Mouse (Mus musculus) R1 (cell line): ENCODE measurements around the gene Med12.

Experiments
- DNase-seq: peaks from one replicate; pipeline ENCODE4 v3.0.0-alpha.2; 2018; ENCODE audit warnings: low read depth, low spot score

Gene Med12

DNA sequence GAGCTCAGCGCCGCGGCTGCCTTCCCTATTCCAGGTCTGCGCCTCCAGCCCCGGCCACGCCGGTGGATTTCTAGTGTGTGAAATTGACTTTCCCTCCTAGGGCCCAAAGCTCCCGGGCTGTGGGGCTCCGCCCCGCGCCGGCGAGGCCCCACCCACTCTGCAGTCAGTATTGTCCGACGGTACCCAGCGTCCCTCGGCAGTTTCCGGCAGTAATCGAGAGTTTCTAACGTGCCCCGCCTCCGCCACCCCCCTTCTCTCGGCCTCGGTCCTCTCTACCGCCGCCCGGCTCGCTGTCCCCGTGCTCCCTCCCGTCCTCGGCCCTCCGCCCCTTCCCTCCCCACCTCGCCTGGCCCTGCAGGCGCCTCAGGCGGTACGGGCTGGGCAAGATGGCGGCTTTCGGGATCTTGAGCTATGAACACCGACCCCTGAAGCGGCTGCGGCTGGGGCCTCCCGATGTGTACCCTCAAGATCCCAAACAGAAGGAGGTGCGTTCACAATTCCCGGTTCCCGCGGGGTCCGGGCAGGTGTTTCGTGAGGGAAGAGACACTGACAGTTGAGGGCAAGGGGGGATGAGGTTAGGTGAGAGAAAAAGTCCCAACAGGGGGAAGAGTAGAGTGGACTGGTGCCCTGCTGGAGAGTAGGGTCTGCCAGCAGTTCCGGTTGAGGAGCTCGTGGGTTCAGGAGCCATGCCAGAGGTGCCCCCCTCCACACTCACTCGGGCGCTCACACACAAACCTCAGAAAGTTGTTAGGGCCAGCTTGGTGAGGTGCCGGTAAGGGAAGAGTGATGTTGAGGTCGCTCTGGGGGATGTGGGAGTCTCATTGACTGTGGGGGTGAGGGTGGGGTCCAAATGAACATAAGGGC lies at the start of gene Med12:
Gene Med12, plus strand, starts transcription at position 156 of the 864 bp plus-strand sequence.
- peak; percentile 86 for DNase-seq

- DNase-seq: peak; percentile 91
Observed at GRCm38 (mm10) chrX:101245011-101245410, 28.8 kb upstream of the Med12 start.

- peak; percentile 96 for DNase-seq
Observed at GRCm38 (mm10) chrX:101253952-101254729, 19.7 kb upstream of the Med12 start, which contains the start of gene Foxo4. Gene Foxo4 (plus strand): TSS chrX:101254528.

GRCm38 (mm10) chrX:101254740-101255139 lies 19.1 kb upstream of the Med12 start:
- DNase-seq: peak; percentile 23

DNA sequence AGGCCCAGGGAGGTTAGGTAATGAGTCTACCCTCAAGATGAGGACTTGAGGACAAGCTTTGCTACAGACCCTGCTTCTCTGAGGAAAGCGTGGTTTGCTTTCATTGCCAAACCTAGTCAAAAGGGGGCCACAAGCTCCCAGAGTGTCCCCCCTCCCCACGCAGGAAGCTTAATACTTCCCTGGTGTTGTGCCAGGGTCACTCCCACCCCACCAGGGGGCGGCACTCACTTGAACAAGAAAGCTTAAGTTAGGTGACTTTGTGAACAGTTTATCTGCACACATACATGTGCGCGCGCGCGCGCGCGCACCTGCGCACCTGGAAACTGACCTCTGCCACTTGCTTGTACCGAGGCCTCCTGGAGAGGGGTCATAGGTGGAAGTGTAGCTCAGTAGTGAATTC lies 17.2 kb upstream of the Med12 start:
- DNase-seq: peak; percentile 47

GRCm38 (mm10) chrX:101260441-101261325 lies 13.1 kb upstream of the Med12 start:
- peak; percentile 91 for DNase-seq

DNA sequence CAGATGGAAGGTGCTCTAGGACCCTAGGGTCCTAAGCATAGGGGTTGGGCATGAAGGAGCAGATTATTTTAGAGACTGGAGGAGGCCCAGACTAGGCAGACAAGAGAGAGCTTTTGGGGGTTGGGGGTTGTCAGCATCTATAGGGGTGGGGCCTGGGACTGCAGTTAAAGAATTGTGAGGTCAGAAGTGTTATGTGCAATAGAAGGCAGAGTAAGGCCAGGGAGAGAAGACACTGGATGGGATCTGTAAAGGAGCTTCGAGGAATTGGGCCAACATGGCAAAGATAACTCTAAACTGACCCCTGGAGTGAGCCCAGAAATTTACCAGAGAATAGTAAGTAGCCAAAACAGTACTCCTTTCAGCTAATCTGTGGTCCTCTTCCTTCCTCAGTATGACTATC lies 9.9 kb upstream of the Med12 start, which contains the start of gene Gm614:
Gene Gm614, minus strand, starts transcription at position 101 of the 400 bp plus-strand sequence.
- DNase-seq: no peak

- no peak for DNase-seq
Observed at GRCm38 (mm10) chrX:101266631-101267030, 7.2 kb upstream of the Med12 start.

DNA sequence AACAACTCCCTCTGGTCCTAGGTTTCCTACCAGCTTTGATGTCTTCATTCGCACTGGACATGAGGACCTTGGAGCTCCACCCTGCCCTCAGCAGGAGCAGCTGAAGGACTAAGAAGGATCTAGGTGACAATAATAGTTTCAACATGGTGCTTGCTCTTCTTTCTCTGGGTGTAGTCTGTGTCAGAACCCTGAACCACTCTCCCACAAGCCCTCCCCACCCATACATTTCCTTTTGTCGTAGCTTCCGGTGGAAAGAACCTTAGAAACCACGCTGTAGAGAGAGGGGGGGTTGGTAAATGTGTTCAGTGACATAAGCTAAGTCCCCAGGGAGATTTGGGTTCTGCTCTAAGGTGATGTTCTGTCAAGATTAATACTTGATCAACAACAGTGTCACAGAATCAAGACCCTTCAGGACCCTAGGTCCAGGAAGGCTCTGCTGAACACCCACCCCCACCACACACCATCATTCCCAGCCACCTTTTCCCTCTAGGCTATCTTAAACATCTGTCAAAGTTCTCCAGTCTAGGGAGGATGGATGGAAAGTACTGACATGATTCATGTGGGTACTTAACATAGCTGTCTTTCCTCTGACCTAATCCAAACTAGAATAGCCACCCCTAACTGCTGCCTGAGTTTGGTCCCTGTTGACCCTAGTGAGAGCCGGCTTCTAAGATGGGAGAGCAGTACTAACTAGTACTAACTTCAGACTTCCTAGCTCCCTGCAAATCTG lies 5.6 kb upstream of the Med12 start, which contains the start of gene Il2rg:
Gene Il2rg, minus strand, starts transcription at position 231 of the 730 bp plus-strand sequence.
- no peak for DNase-seq

DNA sequence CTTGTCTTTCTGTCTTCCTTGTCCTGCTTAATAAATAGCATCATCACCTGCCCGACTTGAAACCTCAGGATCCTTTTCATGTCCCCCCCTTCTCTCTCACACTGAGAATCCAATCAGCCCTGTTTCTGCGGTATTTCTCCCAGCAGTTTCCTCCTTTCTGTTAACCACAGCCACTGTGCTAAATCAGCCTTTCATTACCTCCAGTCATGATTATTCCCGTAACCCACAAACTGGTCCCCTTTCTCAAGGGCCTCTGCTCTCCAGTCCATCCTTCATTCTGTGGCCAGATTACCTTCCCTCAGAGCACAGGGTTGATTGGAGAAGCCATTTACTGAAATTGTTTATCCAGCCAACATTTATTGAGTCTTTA lies 5.1 kb upstream of the Med12 start, which contains the start of gene Gm20489:
Gene Gm20489, minus strand, starts transcription at position 269 of the 370 bp plus-strand sequence.
- no peak for DNase-seq

DNA sequence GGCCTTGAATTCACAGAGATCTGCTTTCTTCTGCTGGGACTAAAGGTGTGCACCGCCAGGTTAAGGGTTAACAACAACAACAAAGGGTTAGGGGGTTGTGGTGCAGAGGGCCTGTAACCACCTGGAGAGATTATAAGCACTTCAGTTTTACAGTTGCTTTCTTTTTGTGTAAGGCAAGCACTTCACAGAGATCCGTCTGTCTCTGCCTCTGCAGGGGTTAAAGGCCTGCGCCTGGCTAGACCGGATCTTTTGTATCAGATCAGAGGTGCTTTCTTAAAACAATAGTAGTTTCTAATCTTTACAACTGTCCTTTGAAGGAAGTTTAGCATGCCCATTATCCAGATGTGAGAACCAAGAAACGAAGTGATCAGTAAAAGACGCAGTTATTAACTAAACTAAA lies 420 bp upstream of the Med12 start:
- peak; percentile 68 for DNase-seq

- DNase-seq: no peak
Observed at GRCm38 (mm10) chrX:101282813-101283212, 9.0 kb downstream of the Med12 start.

DNA sequence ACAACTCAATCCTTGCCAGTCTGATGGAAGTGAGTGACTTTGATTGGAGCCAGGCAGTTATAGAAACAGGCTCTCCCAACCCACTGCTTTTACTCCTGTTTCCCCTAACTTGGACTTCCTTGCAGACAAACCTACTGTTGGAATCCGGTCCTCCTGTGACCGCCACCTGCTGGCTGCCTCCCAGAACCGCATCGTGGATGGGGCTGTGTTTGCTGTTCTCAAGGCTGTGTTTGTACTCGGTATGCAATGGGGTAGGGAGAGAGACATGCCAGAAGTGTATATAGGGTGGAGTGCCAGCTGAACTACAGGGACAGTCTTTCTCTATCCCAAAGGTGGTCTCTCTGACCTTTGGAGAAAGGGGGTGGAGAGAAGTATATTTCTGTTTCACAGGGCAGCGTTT lies 11.7 kb downstream of the Med12 start:
- peak; percentile 64 for DNase-seq

DNA sequence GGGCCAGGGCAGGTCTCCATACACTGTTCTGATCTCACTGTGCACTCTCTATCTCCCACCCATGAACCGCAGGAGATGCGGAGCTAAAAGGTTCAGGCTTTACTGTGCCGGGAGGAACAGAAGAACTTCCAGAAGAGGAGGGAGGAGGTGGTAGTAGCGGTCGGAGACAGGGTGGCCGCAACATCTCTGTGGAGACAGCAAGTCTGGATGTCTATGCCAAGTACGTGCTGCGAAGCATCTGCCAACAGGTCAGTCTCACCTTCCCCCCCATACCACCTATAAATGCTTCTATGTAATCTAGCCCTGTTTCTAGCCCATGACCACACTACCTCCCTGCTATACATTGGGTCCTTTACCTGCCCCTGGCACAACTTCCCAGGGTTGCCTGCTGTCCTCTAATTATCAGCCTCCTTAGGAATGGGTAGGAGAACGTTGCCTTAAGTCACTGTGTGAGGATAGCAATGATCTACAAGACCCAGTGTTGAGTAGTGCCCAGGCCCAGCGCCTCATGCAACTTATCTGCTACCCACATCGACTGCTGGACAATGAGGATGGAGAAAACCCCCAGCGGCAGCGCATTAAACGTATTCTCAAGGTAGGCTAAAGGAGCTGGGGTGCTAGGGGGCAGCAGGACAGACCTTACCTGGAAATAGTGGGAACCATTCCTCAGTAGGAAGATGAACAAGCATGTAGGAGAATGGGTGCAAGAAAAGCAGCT lies 12.3 kb downstream of the Med12 start:
- DNase-seq: no peak

DNA sequence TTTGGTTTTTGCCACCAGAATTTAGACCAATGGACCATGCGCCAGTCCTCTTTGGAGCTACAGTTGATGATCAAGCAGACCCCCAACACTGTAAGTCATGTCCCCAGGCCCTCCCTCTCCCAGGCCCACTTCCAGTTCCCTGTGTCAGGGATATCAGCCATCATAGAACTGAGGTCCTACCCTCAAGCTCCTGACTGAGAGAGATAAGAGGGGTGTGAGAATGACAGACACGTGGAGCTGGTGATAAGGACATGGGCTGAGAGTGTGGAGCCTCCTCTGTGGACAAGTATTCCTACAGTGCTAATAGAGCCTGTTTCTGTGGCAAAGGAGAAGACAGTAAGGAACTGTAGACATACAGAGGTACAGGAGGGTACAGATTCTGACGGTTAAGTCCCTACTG lies 13.7 kb downstream of the Med12 start:
- DNase-seq: no peak

GRCm38 (mm10) chrX:101288432-101288831 lies 14.6 kb downstream of the Med12 start:
- DNase-seq: no peak

DNA sequence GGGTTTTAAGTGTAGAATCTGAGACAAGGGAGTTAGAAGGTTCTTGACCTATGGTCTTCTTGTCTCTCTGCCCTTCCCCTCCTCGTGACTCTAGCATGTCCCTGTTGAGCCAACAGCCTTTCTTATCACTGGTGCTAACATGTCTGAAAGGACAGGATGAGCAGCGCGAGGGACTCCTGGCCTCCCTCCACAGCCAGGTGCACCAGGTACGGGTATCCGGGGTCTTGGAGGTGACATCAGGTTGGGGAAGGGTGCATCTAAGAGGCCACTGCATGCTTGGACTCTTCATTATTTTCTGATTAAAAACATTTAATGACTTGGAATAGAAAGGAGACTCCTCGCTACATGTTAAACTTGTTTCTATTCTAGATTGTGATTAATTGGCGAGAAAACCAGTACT lies 15.2 kb downstream of the Med12 start:
- no peak for DNase-seq

DNA sequence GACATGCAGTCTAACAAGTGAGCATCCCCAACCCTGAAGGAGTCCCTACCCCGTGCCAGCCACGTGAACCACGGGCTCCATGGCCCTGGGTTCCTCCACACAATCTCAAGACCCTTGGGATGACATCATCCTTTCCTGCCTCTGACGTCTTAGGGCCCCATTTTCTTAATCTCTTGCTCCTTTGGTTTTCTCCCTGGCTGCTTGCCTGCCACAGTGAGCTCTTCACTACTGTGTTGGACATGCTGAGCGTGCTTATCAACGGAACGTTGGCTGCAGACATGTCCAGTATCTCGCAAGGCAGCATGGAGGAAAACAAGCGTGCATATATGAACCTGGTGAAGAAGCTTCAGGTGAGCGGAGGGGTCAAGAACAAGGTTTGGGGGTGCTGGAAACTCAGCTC lies 16.3 kb downstream of the Med12 start:
- no peak for DNase-seq

DNA sequence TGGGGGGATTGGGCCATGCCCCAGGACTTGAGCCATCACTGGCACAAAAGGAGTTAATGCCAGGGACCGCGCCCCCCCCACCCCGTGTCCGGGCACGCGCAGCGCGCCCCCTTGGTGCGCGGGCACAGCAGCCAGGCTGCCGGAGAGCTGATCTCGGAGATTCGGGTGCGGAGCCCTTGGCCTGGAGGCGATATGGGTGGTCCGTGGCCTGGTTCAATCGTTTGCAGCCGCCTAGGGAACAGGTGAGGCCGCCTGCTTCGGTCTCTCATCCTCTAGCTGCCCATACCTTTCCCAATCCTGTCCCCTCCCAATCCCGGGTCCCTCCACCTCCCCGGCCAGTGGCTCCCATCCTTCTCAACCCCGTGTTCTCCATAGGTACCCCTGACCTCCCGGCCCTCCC lies 25.2 kb downstream of the Med12 start, which contains the start of gene Nlgn3:
Gene Nlgn3, plus strand, starts transcription at position 114 of the 400 bp plus-strand sequence.
- no peak for DNase-seq
